Mouse (Mus musculus) c-Kit-positive CD71-positive TER-119-positive erythroid progenitor cells, embryonic 14.5 days (primary cell): Measurements from ENCODE around the gene Sh3bp5.

Experiments
- DNase-seq: peaks from one replicate; pipeline ENCODE4 v3.0.0-alpha.2; 2013; ENCODE audit warnings: low spot score

Gene Sh3bp5

DNA sequence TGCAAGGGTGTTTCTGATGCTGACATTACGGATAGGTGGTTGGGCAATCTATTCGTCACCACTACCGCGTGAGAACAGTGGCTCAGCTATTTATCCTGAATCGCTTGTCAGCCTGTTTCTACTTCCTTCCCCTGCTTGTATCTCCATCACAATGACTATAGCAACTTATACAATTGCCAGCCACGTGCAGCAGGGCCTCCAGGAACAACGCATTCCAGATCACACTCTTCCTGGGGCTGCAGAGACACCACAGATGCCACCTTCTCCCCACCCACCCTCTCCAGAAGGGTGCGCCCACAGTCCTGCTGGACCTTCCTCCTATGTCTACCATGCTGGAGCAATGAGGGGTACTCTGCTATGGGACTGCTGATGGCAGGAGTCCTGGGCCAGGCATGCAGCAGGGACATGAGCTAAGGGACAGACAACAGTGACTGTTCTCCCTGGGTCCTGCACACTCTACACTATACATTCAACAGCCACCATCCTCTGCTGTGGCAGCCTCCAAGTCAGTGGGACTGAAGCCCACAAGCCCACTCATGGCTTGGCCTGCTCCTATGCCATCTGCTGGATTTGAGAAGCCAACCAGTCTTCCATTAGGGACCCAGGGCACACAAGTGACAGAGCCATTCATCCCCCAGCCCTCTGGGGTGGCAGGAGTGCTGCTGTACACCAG, 42.9 kb downstream of the Sh3bp5 start:
- no peak for DNase-seq

DNA sequence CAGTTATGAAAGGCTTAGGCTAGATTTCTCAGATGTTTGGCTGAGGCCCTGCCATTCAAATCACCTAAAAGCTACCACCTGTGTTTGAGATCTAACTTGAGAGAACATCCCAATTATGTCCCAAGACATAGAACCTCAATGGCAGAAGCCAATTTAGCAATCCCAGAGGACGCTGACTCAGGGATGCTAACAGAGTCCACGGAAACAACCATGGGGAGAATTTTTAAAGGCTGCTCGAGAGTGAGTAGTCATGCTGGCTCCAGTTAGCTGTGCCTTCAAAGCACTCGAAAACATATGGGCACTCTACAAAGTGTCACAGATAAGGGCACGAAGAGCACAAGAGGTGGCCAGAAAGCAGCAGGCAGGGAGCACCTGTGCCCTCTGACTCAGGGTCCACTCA, 43.6 kb downstream of the Sh3bp5 start:
- DNase-seq, result no peak

DNA sequence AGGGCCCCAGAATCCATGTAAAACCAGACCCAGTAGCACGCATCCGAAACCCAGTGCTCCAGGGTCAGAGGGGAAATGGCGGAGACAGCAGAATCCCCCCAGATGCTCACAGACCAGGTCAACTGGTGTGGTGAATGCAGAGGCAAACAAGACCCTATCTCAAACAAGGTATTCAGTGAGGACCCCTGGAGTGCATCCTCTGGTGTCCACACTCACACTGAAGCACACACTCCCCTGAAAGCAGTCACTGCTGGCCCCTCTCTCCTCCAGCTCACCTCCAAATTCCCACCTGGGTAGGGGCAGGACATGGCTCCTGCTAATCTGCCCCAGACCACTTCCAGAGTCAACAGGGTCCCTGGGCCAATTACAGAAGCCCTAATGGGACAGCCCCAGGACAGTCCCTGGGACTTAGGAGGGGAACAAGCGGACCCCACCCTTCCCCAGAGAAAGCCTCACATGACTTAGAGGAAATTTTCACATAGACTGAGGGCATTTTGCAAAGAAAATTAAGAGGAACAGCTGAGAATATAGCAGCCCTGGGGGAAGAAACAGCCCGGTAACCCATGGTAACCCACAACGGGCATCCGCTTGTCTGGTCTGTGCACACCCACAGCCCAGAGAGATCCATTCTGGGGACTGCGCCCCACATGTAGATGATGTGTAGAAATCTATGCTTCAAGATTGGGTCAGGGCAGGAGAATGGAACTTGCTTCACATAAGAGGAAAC, 46.3 kb downstream of the Sh3bp5 start:
- no peak for DNase-seq

DNA sequence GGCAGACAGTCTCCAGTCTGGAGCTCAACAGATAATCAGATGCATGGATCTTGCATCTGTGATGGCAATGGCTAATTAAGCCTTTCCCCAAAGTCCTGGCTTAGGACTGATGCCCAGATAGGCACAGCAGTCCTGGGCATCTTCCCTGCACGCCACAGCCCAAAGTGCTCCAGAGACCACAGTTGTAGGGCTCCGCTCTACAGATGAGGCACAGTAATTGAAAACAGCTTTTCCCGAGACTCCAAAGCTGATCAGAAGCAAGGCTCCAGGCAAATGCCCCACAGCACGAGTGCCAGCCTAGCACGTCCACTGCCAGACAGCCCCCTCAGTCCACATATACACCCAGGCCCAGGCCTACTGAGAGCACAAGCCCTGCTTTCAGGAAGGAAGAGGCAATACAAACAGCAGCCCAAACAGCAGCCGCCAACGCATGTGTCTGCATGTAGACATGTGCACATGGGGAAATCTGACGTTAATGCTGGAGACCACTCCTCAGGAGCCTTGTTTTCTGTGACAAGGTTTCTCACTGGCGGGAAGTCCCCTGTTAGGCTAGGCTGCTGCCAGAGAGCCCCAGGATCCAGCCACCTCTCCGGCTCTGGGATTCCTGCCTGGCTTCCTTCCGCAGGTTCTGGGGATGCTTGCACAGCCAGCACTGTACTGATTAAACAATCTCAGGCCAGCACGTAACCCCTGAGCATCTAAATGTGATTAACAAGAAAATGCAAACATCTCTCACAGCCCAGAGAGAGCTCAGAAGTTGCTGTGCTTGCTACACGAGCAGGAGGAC, 47.6 kb downstream of the Sh3bp5 start:
- no peak for DNase-seq

DNA sequence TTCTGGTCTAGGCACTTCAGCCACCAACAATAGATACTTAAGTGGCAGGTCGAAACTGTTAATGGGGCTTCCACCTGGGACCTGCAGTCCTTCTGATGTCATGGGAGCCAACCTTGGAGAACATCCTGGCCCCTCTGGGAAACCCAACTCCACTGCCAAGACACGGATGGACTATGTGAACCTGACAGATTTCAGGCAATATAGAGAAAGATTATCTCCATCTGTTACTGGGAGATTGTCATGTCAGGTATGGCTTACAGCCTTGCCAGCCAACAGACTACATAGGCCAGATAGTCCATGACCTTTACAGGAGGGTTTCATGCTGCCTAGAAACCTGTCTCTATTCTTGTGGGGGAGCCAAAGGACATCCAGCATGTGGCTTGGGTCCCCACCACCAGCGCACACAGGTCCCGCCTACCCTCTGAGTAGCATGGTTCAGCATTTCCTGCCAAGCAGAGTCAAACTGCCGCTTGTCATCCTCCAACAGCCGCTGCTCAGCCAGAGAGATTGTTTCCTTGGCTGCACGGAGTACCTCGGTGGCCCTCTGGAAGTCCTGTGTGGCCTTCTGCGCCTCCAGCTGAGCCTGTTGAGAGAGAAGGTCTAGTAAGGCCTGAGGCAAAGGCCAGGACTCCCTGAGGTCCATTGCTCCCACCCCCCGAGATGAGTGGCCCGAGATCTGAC, 48.4 kb downstream of the Sh3bp5 start:
- no peak for DNase-seq

DNA sequence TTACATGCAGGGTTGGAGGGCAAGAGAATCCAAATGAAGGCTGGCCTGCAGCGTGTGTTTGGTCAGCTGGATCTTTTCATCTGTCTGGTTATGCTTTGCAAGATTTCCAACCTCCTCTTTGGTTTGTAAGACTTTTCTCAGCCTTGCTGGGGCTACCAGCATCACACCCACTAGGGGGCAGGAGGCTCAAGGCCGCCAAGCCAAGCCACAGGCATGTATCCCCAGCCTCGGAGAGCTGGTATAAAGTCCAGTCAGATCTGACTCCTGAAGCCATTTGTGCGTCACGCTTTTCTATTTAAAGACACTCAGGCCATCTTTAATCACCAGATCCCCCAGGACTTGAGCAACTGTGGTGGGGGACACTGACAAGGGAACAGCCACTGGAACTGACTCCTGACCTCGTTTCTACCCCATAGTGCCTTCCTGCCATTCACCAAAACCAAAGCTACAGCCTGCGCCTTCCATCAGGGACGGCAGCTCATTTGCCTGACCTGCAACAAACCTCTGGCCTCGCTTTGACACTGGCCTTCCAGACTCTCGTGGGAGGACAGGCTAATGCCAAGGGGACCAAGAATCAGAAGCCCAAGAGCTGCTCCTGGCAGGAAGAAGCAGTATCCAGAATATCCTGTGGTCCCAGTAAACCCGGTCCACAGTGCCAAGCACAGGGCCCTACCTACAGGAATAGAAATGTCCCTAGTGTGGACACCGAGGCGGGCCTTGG, 49.7 kb downstream of the Sh3bp5 start:
- peak; percentile 46 for DNase-seq

DNA sequence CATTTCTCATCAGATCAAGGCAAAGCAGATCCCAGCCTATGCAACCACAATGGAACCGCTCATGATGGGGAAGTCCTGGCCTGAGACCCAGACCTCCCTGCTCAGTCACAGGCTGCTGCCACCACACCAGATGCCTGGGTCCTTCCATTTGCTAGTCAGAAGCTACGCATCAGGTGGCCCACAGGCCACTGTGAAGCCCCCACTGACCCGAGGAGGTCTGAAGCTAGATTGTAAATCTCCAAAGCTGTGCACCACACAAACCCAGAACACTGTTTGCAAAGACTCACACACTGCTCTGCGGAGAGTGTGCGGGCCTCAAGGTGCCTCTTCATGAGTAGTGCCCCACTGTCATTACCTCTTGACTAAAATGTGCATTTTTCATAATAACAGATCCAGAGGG, 50.5 kb downstream of the Sh3bp5 start:
- DNase-seq, result no peak

DNA sequence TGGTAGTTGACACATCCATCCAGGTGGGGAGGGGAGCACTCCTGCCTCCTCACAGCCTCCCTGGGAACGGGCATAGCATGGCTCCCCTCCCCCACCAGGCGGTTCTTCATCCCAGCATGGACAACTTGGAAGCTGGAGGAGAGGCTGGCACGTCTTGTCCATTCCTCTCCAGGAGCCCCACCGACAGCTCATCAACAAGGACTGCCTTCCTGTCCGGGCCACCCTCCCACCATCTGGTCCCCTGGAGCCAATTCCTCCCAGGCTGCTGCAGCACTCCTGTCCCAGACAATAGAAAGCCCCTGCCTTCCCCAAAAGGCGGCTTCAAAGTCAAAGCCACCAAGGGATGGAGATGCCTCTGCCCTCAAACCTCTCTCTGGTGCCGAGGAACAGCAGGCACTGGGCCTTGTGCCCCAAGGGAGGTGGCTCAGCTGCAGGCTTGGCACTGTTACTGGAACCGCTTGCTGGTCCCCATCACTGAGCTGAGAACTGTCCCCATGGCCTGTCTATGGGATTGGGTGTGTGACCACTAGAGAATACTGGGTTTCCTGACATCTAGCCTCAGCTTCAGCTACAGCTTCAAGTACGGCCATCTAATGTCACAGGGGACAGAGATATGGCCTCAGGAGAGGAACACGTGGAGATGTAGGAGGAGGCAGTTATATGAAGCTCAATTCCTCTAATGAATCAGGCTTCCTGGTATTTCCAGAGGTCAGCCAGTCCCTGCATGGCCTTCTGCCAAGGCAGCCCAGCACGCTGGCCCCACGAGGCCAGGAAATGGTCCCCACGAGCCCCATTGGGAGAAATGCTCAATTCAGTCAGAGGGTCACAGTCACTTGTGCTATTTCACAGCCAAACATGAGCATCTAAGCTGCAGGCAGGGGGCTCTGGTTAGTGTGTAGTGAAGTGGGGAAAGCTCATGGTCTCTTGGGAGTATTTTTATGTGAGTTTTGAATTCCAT, 51.2 kb downstream of the Sh3bp5 start:
- no peak for DNase-seq

DNA sequence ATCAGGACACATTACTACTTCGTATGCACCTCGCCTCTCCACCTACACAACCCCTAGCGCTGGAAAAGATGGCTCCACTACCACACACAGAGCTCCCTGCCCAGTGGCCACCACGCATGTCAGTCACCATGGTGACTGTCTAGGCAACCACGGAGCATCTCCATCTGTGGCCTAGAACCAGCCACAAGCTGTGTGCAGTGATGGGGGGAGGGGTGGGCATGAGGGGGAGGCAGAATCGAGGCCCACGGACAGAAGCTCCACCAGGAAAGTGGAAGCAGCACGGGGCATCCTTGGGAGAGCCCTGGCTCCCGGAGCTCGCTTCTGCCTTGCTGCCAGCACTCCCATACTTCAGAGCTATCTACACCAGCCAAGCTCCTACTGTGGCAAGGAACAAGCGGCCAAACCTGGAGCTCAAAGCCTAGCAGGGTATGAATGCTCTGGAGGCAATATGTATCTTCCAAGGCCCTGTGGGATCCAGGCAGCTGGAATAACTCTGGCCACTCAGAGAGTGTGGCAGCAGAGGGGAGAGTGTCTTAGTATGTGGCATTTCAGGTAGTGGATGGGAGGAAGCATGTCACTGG, 52.3 kb downstream of the Sh3bp5 start:
- DNase-seq, result no peak

DNA sequence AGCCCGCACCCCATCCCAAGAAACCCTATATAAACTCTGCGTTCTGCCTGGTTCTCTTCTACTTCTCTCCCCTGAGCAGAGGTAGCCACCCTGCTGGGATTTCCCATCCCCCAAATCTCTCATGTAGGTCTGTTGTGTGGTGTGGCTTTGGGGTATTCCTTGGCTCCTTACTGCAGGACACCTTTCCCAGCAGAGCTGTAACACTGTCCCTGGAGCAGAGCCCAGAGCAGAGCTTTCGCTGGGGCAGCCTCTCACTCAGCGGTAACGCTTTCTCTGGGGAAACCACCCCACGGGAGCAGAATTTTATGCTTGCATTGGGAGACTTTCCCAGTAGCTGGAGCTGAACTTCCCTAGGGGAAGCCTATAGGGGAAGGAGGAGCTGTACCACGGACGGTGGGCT, 53.6 kb downstream of the Sh3bp5 start:
- no peak for DNase-seq

DNA sequence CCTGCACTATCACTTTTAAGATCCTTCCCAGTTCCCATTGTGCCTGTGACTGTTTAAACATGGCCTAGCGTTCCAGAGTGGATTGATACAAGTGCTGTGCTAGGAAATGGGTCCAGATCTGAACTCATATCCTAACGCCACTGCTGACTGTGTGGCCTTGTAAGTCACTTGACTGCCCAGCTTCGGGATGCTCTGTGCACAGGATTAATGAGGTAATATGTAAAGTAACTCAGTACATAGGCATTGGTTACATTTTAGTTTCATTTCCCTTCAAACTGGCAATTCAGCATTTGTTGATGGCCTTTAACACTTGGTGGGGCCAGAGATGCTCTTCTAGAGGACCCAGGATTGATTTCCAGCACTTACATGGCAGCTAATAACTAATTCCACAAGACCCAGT, 59.5 kb downstream of the Sh3bp5 start:
- no peak for DNase-seq

DNA sequence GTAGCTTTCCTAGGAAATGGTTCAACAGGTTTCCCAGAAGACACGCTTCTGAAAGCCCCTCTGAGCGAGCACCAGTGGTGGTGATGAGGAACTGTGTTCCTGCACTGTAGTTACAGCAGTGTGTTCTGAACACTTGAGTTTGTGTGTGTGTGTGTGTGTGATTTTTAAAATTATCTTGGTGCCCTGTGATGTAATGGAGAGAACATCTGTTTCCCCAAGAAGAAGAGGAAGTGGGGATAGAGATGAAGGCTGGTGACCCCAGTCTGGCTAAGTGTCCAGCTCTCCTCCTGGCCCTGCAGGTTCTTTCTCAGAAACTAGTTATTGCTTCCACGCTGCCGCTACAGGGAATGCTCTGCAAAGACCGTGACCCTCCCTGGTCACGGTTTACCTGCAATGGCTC, 61.5 kb downstream of the Sh3bp5 start:
- no peak for DNase-seq

DNA sequence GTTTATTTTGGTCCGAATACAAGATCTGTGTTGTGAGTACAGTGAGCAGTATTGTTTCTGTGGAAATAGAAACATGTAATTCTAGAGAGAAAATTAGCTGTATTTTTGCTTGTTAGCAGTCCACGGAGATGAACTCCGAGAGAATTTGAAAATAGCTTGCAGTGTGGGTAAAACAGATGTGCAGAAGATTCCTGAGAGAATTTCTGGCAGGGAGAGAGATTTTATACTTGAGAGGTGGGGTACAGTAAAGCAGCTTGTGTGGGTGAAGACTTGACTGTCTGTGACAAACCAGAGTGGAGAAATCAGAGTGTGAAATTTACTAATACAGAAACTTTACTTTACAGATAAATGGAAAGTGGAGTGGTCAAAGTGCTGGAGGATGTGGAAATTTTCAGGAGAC, 66.5 kb downstream of the Sh3bp5 start:
- no peak for DNase-seq

DNA sequence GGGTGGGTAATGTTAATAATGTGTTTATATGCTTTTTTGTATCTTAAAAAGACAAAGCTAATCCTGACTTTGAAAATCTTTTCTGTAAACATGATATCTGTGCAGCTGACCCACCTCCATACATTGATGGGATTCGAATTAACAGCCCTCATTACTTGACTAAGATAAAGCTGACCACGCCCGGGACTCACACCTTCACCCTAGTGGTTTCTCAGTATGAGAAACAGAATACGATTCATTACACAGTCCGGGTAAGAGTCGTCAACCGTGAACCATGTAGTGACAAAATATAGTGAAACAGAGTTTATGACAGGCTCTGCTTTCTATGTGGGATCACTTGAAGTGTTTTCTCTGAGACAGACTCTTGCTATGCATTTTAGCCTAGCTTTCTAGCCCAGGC, 67.9 kb downstream of the Sh3bp5 start:
- no peak for DNase-seq

DNA sequence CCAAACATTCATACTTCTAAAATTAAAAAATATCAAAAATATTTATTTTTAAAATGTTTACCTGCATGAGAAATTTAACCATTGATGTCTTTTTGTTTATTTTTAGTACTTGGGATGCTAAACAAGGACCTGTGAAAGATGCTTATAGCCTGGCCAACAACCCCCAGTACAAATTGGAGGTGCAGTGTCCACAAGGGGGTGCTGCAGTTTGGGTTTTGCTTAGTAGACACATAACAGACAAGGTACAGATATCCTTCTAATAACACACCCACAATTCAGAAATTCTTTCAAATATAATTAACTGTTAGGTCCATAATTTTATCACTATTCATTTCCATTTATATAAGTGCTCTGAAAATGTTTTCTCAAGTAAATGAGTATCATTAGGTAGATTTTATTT, 70.5 kb downstream of the Sh3bp5 start:
- peak; percentile 69 for DNase-seq

DNA sequence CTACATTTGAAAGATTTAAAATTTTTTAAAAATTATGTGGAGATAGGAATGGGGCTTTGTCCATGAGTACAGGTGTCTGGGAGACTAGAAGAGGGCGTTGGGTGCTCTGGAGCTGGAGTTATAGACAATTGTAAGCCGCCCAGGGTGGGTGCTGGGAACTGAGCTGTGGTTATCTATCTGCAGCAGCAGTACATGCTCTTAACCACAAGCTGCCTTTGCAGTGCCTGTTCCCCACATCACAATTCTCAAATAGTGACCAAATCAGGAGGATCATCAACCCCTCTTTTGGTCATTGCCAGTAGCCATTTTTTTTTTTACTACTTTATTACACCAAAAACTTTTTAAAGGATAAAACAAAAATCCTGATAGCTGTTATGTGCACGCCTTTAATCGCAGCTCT, 71.3 kb downstream of the Sh3bp5 start:
- DNase-seq, result peak; percentile 41

DNA sequence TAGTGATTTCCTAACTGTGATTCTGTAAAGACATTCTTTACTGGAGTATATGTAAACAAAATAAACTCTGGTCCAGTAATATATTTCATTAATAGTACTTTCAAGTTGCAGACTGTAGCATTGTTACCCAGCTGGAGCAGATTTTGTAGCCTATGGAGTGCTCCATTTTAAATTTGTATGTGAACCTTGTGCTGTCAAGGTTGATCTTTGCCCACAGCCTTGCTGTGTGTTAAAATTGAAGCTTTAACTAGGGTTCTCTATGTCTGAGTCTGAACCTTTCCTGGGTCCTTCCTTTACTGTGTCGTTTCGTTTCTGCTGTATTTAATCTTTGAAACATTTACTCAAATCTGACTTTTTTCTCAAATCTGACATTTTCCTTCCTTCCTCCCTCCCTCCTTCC, 73.6 kb downstream of the Sh3bp5 start:
- DNase-seq, result no peak

DNA sequence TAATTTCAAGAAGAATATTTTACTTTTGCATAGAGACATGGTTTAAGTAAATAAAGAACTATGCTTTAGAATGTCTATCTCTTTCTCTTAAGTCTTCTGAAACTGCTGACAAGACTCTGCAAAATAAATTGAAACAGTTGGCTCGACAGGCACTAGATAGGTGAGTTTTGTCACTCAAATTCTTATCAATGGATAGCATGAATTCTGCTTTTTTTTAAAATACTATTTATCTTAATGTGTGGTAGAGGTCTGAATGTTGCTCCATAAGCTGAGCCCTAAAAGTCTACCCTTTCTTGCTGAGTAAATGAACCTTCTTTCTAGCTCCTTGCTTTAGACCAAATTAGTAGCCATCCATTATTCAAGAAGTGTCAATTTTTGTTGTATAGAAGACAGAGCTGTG, 90.5 kb downstream of the Sh3bp5 start:
- no peak for DNase-seq

DNA sequence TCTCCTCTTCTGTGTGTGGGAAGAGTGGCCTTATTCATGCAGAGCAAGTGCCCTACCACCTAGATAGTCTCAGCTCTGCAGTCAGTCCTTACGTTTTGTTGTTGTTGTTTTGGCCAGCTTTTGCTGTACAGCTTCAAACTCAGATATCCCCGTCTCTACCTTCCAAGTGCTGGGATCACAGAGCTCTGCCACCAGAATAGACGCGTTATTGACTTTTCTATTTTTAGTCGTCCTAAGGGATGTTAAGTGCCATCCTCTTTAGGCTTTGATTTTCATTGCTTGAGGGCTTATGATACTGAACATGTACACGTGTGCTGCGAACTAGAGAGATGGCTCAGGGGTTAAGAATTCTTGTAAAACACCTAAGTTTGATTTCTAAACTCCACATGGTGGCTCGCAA, 92.6 kb downstream of the Sh3bp5 start:
- no peak for DNase-seq

DNA sequence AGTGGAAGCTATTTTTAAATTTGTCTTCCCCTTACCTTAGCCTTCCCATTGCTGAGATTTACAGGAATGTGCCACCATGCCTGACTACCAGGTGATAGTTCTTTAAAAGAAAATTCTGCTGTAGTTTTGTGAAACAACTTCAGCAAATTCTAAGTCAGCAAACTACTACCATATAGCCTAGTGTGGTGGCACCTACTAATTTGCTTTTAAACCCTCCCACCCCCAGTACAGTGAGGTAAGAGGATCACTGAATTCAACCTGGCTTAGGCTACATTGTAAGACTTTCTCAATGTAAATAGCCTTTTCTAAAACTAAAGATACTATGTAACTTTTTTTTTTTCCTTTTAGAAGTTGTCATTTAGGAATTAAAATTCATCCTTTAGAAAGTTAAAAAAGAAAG, 97.9 kb downstream of the Sh3bp5 start:
- no peak for DNase-seq
